Mouse (Mus musculus): ENCODE data around the gene Tnfrsf23. TPM values are rescaled to one million over a fixed set of nuclear protein-coding genes. Genes with fewer than 3 reads are reported as not detected.

Gene Tnfrsf23
- total RNA-seq (2023) = 1 to 10 TPM in 1 of 2 experiments, not detected in 1; 1.4 TPM

DNA sequence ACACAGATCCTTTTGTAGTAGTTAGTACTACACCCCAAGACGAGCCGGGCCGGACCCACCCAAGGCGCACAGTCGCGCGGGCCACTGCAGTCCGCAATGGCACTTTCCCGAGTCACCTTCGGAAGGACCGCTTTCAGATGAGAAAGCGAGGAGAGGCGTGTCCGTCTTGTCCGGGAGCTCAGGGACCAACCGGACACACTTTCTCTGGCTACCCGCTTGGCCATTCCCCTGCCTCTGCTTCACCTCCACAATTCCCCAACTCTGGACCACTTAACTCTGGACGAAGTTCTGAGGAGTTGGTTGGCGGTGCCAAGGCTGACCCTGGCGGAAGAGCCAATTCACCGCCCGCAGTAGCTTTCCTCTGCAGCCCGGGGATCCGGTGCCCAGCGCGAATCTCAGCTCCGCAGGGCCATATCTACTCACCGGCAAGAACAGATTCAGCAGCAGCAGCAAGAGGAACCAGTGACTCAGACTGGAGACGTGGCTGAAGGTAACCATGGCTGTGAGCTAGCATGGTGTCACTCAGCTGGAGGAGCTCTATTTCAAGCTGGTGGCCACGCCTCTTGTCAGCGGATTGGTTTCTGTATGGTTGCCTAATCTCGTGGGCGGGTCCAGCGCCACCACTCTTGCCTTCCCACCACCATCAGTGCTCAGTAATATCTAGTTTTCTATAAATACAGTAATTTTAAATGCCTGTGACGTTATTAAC is at the start of gene Tnfrsf23:
Tnfrsf23 (minus strand) TSS at position 514 of the 709 bp plus-strand sequence.

DNA sequence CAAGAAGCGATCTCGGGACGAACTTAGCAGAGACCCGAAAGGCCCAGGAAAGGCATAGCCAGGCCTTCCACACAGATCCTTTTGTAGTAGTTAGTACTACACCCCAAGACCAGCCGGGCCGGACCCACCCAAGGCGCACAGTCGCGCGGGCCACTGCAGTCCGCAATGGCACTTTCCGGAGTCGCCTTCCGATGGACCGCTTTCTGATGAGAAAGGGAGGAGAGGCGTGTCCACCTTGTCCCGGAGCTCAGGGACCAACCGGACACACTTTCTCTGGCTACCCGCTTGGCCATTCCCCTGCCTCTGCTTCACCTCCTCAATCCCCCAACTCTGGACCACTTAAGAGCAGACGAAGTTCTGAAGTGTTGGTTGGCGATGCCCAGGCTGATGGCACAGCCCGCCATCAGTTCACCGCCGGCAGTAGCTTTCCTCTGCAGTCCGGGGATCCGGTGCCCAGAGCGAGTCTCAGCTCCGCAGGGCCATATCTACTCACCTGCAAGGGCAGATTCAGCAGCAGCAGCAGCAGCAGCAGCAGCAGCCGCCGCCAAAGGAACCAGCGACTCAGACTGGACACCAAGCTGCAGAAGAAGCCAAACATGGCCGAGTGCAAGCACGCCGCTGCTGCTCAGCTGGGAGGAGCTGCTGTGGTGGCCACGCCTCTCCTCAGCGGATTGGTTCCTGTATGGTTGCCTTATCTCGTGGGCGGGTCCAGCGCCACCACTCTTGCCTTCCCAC is 36.5 kb downstream of the Tnfrsf23 start, which contains the start of gene Tnfrsf22:
Tnfrsf22 (minus strand) TSS at position 628 of the 735 bp plus-strand sequence.

DNA sequence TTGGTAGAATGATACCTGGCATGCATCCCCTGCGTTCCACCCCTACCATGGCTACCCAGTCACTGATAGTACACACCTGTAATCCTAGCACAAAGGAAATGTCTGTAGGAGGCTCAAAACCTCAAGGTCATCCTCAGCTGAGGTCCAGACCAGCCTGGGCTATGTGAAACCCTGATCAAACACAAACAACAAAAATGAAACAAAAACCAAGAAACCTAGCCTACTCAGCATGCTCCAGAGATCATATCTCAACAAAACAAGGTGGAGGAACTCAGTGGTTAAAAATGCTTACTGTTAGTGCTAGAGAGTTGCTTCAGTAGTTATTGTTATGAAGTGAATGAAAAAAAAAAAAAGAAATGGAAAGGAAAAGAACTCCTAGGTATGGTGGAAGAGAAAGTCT is 57.1 kb downstream of the Tnfrsf23 start, which contains the start of gene Tnfrsf26:
Tnfrsf26 (minus strand) TSS at position 183 of the 400 bp plus-strand sequence.

Other genes starting within 250 kb of the Tnfrsf23 start
- gene Cdkn1c, start 224.8 kb downstream of the Tnfrsf23 start, total RNA-seq (2023) = under 1 TPM; 0.84 to 0.95 TPM
- gene Slc22a18, start 212.1 kb downstream of the Tnfrsf23 start, total RNA-seq (2023) = not detected
- gene Phlda2, start 182.7 kb downstream of the Tnfrsf23 start, total RNA-seq (2023) = not detected
- 100 to 1,000 TPM; 146 to 150 TPM for gene Nap1l4, start 136.8 kb downstream of the Tnfrsf23 start, total RNA-seq (2023)
- 10 to 100 TPM; 54.7 to 57.1 TPM for gene Cars, start 85.8 kb downstream of the Tnfrsf23 start, total RNA-seq (2023)
- gene Tnfrsf26, start 57.1 kb downstream of the Tnfrsf23 start, total RNA-seq (2023) = 10 to 100 TPM in 1 of 2 experiments, 1 to 10 TPM in 1; 7.1 to 10.4 TPM
- 1 to 10 TPM; 5.5 to 7.2 TPM for gene Tnfrsf22, start 36.2 kb downstream of the Tnfrsf23 start, total RNA-seq (2023)
- 10 to 100 TPM; 40.4 to 46.4 TPM for gene Osbpl5, start 71.1 kb upstream of the Tnfrsf23 start, total RNA-seq (2023)
- gene Mrgprg, start 81.1 kb upstream of the Tnfrsf23 start, total RNA-seq (2023) = not detected
- gene Mrgpre, start 98.6 kb upstream of the Tnfrsf23 start, total RNA-seq (2023) = 10 to 100 TPM; 13.3 to 14.6 TPM
- 10 to 100 TPM; 24.3 to 26.3 TPM for gene Nadsyn1, start 137.0 kb upstream of the Tnfrsf23 start, total RNA-seq (2023)
- 10 to 100 TPM; 20.4 to 23.3 TPM for gene Dhcr7, start 137.3 kb upstream of the Tnfrsf23 start, total RNA-seq (2023)
- not detected for gene Gm498, start 181.0 kb upstream of the Tnfrsf23 start, total RNA-seq (2023)